In genomic region chr7:45824598-45824997, GRCm38 (mm10) we compare ENCODE assay signal across 28 mouse cellular contexts. TPM values are rescaled to one million over a fixed set of nuclear protein-coding genes. Genes with fewer than 3 reads are reported as not detected.
DNase-seq lines count a peak whose midpoint lies in the region; ATAC-seq and TF ChIP-seq lines count a peak whose summit lies in the region.
"Had no signal": no experiment of that assay in that cellular context is flagged by ENCODE, and none has a peak within 500 bp of the region (broad histone marks: within the 10 kb centered on the region; RNA-seq: fewer than 3 reads in every experiment).

Gene Kcnj14, minus strand, starts transcription at chr7:45824782.

- peaks cover 1% of the 10 kb centered on the region for H3K4me1 ChIP-seq in heart, embryonic 13.5 days
- peaks cover 17% of the 10 kb centered on the region for H3K4me1 ChIP-seq in heart, embryonic 10.5 days
- peaks cover 18% of the 10 kb centered on the region for H3K4me1 ChIP-seq in liver, embryonic 13.5 days (replicated peaks)
- H3K4me1 ChIP-seq in liver, postnatal 0 days (ENCODE audit: insufficient read depth) = peaks cover under 1% of the 10 kb centered on the region
- peaks cover 65% of the 10 kb centered on the region for H3K4me1 ChIP-seq in E14TG2a.4 (replicated peaks; ENCODE audit: low read depth, low read length)

- no peak for DNase-seq in heart, embryonic 10.5 days (ENCODE audit: low spot score)
- no peak for DNase-seq in liver, embryonic 13.5 days
- no peak for DNase-seq in liver, postnatal 0 days
- no peak for DNase-seq in gonadal fat pad, adult 2 months (ENCODE audit: low read depth)
- no peak for DNase-seq in adipocyte (ENCODE audit: low spot score)
- DNase-seq: adrenal gland, adult 2 months; adrenal gland, postnatal 36 days; cerebellum, adult 2 months; cerebellum, postnatal 14 days; gastrocnemius, postnatal 14 days; heart, postnatal 14 days; kidney, adult 9 months; kidney, postnatal 25 days; lung, adult 2 months; lung, postnatal 10 days; right cerebral cortex, adult 18-20 months; spleen, adult 18-20 months; thymus, adult 18-20 months; thymus, postnatal 36 days had no signal

- H3K36me3 ChIP-seq in heart, embryonic 13.5 days = peaks cover 72% of the 10 kb centered on the region
- peaks cover 70% of the 10 kb centered on the region for H3K36me3 ChIP-seq in heart, embryonic 10.5 days
- peaks cover 70% of the 10 kb centered on the region for H3K36me3 ChIP-seq in liver, embryonic 13.5 days
- peaks cover 31% of the 10 kb centered on the region for H3K36me3 ChIP-seq in liver, postnatal 0 days (replicated peaks; ENCODE audit: insufficient read depth, low read length)
- H3K36me3 ChIP-seq in E14TG2a.4 (ENCODE audit: insufficient read depth, low read length) = peaks cover 89% of the 10 kb centered on the region

- TF ChIP-seq EP300 in liver, postnatal 0 days (IDR thresholded peaks at IDR 0.05; ENCODE audit: low read depth) = no peak

- H3K4me2 ChIP-seq in heart, embryonic 13.5 days = no peak within 1 kb of the TSS
- no peak within 1 kb of the TSS for H3K4me2 ChIP-seq in liver, embryonic 13.5 days
- H3K4me2 ChIP-seq in liver, postnatal 0 days (ENCODE audit: low read depth, low read length) = no peak within 1 kb of the TSS
- H3K4me2 ChIP-seq: forebrain, embryonic 13.5 days; limb, embryonic 12.5 days; neural tube, embryonic 12.5 days had no signal

- no peak within 1 kb of the TSS for H3K4me3 ChIP-seq in heart, embryonic 13.5 days
- H3K4me3 ChIP-seq in heart, embryonic 10.5 days = no peak within 1 kb of the TSS
- H3K4me3 ChIP-seq in liver, embryonic 13.5 days (replicated peaks) = no peak within 1 kb of the TSS
- no peak within 1 kb of the TSS for H3K4me3 ChIP-seq in liver, postnatal 0 days (ENCODE audit: low read depth, low read length)
- H3K4me3 ChIP-seq in E14TG2a.4 (replicated peaks; ENCODE audit: low read length) = 0 out of 2 replicates have a peak within 1 kb of the TSS, but pooled peaks have one; percentile 13
- H3K4me3 ChIP-seq: forebrain, embryonic 13.5 days; limb, embryonic 12.5 days; myocyte; neural tube, embryonic 12.5 days had no signal

- no peak for TF ChIP-seq CTCF in liver, postnatal 0 days (IDR thresholded peaks at IDR 0.05; ENCODE audit: low read depth)
- no peak for TF ChIP-seq CTCF in E14TG2a.4 (conservative IDR thresholded peaks at IDR 0.05; ENCODE audit: low read length)

- peaks cover 13% of the 10 kb centered on the region for H3K27me3 ChIP-seq in heart, embryonic 13.5 days (replicated peaks)
- peaks cover 14% of the 10 kb centered on the region for H3K27me3 ChIP-seq in heart, embryonic 10.5 days (ENCODE audit: insufficient read depth, poor library complexity, severe bottlenecking)
- 0 out of 2 replicates have a peak, but pooled peaks cover 4% of the 10 kb centered on the region for H3K27me3 ChIP-seq in liver, embryonic 13.5 days
- 0 out of 2 replicates have a peak, but pooled peaks cover 2% of the 10 kb centered on the region for H3K27me3 ChIP-seq in liver, postnatal 0 days (ENCODE audit: insufficient read depth, low read length)
- H3K27me3 ChIP-seq in E14TG2a.4 (ENCODE audit: insufficient read depth, low read length) = no peaks in the 10 kb centered on the region; the same call in 1 of the 2 replicates

- H3K27ac ChIP-seq in heart, embryonic 13.5 days (replicated peaks) = no peak within 1 kb of the TSS
- H3K27ac ChIP-seq in heart, embryonic 10.5 days = no peak within 1 kb of the TSS
- no peak within 1 kb of the TSS for H3K27ac ChIP-seq in liver, embryonic 13.5 days
- H3K27ac ChIP-seq in liver, postnatal 0 days (ENCODE audit: low read depth) = no peak within 1 kb of the TSS
- H3K27ac ChIP-seq: forebrain, embryonic 13.5 days; limb, embryonic 12.5 days; macrophage; neural tube, embryonic 12.5 days had no signal

- ATAC-seq in heart, embryonic 13.5 days (ENCODE audit: extremely low read depth, insufficient number of reproducible peaks, low FRiP score, low TSS enrichment) = no peak
- ATAC-seq in liver, embryonic 13.5 days (ENCODE audit: low read depth) = peak; percentile 34; the same call in 1 of the 2 replicates
- ATAC-seq in liver, postnatal 0 days = no peak; the same call in 1 of the 2 replicates
- ATAC-seq: forebrain, embryonic 13.5 days; intestine, postnatal 0 days; midbrain, embryonic 16.5 days had no signal

- 55% methylated on average over 7 of the region's 7 CpGs for WGBS in heart, embryonic 13.5 days
- 59% methylated on average over 7 of the region's 7 CpGs for WGBS in heart, embryonic 10.5 days
- 61% methylated on average over 7 of the region's 7 CpGs for WGBS in liver, embryonic 13.5 days (ENCODE audit: insufficient replicate concordance)
- 60% methylated on average over 7 of the region's 7 CpGs for WGBS in liver, postnatal 0 days (ENCODE audit: insufficient replicate concordance)

- 0 out of 2 replicates have a peak within 1 kb of the TSS, but pooled peaks have one; percentile 40 for H3K9ac ChIP-seq in heart, embryonic 13.5 days
- no peak within 1 kb of the TSS for H3K9ac ChIP-seq in liver, embryonic 13.5 days
- H3K9ac ChIP-seq in liver, postnatal 0 days (replicated peaks) = no peak within 1 kb of the TSS
- H3K9ac ChIP-seq: forebrain, embryonic 13.5 days; limb, embryonic 12.5 days; neural tube, embryonic 12.5 days had no signal

- H3K9me3 ChIP-seq in heart, embryonic 13.5 days = no peaks in the 10 kb centered on the region
- H3K9me3 ChIP-seq in heart, embryonic 10.5 days = no peaks in the 10 kb centered on the region
- no peaks in the 10 kb centered on the region for H3K9me3 ChIP-seq in liver, embryonic 13.5 days (replicated peaks)
- H3K9me3 ChIP-seq in liver, postnatal 0 days (ENCODE audit: low read length) = no peaks in the 10 kb centered on the region
- no peaks in the 10 kb centered on the region for H3K9me3 ChIP-seq in E14TG2a.4 (ENCODE audit: low read length)
- H3K9me3 ChIP-seq: forebrain, embryonic 13.5 days; limb, embryonic 12.5 days; neural tube, embryonic 12.5 days had no signal

RNA-seq across cellular contexts. Expression of gene Kcnj14, which starts in this region (rescaled TPM):
- 0.39 and 0.43 TPM in 2 replicates for polyA plus RNA-seq in heart, embryonic 13.5 days (2015; fragmentation: Nextera tagmentation; extraction: Ambion mirVana)
- polyA plus RNA-seq in heart, embryonic 10.5 days (2016; fragmentation: Nextera tagmentation; extraction: Ambion mirVana) = 0.90 and 1.4 TPM in 2 replicates
- polyA plus RNA-seq in liver, embryonic 13.5 days (2015; fragmentation: Nextera tagmentation; extraction: Ambion mirVana) = 0.12 and 0.23 TPM in 2 replicates
- 0.11 and 0.32 TPM in 2 replicates for polyA plus RNA-seq in liver, postnatal 0 days (2015; fragmentation: Nextera tagmentation; extraction: Ambion mirVana)
- 1.4 and 15.1 TPM in 2 replicates for polyA plus RNA-seq in gonadal fat pad, adult 2 months (2012; rRNA removed)
- polyA plus RNA-seq: macrophage had no signal

Comparison
In these comparisons a context has a peak if more than half of its experiments do, and no peak if none do; other contexts are left out.
1. Peak in ATAC-seq in liver, embryonic 13.5 days; RNA of the gene not detected or under 1 TPM.